Mouse (Mus musculus) central nervous system, embryonic 18 days (tissue): ENCODE results near the gene Grem2. TPM values are rescaled to one million over a fixed set of nuclear protein-coding genes. Genes with fewer than 3 reads are reported as not detected.

ENCODE experiments used
- polyA plus RNA-seq: library from polyadenylated mRNA; depleted of rRNA; stranded (reverse); fragments of >200 nt; gene quantifications from 2 replicates; pipeline ENCODE4 v1.2.3, GENCODE M21; 2012; rRNA removed

Grem2 gene
- polyA plus RNA-seq, result 7.1 and 8.6 TPM in 2 replicates

GRCm38 (mm10) chr1:174921298-174921955, at the start of gene Grem2:
Gene Grem2, minus strand, starts transcription at chr1:174921819.

